Mouse (Mus musculus) retina, postnatal 7 days (tissue): ENCODE results near the gene Zc3h18.

Experiments
- DNase-seq: peaks from one replicate; pipeline ENCODE4 v3.0.0-alpha.2; 2012; ENCODE audit warnings: low read depth, low spot score

Gene Zc3h18

GRCm38 (mm10) chr8:122463651-122464640 is 87.5 kb downstream of the Zc3h18 start:
- no peak for DNase-seq

- DNase-seq = no peak
Measured at GRCm38 (mm10) chr8:122464985-122465384, 88.6 kb downstream of the Zc3h18 start.
